Mouse (Mus musculus) forebrain, embryonic 13.5 days (tissue): ENCODE results near the gene Fscn2. TPM values are rescaled to one million over a fixed set of nuclear protein-coding genes. Genes with fewer than 3 reads are reported as not detected.
"Not testable (repeated sequence)": the region's sequence is repeated elsewhere in the genome, so short reads cannot be mapped to it uniquely, and the experiment has no call there.

Source experiments
- ATAC-seq: fragments of 200-750 bp; cut with Nextera tagmentation; 2 replicates; pipeline ENCODE4 v1.8.0; 2017
- H3K27ac ChIP-seq: fragments of 300-500 bp; sonication (generic); 2 replicates; pipeline ENCODE4 v1.5.1; 2015; ENCODE audit warnings: inconsistent platforms, mild to moderate bottlenecking, moderate library complexity
- H3K27me3 ChIP-seq: fragments of 300-500 bp; sonication (generic); 2 replicates; pipeline ENCODE4 v1.6.1; 2015; ENCODE audit warnings: mild to moderate bottlenecking, inconsistent platforms
- H3K36me3 ChIP-seq: fragments of 300-500 bp; sonication (generic); 2 replicates; pipeline ENCODE4 v1.6.1; 2015; ENCODE audit warnings: mild to moderate bottlenecking, inconsistent platforms; ENCODE audit not compliant: poor library complexity, severe bottlenecking
- H3K4me1 ChIP-seq: fragments of 300-500 bp; sonication (generic); 2 replicates; pipeline ENCODE4 v1.6.1; 2015; ENCODE audit warnings: inconsistent platforms
- H3K4me2 ChIP-seq: fragments of 300-500 bp; sonication (generic); 2 replicates; pipeline ENCODE4 v1.6.1; 2015; ENCODE audit warnings: inconsistent platforms, mild to moderate bottlenecking, moderate library complexity
- H3K4me3 ChIP-seq: fragments of 300-500 bp; sonication (generic); 2 replicates; pipeline ENCODE4 v1.5.1; 2015; ENCODE audit warnings: mild to moderate bottlenecking, inconsistent platforms
- H3K9ac ChIP-seq: fragments of 300-500 bp; sonication (generic); 2 replicates; pipeline ENCODE4 v1.6.1; 2015; ENCODE audit warnings: mild to moderate bottlenecking, inconsistent platforms
- H3K9me3 ChIP-seq: fragments of 300-500 bp; sonication (generic); replicated peaks from 2 replicates; pipeline ENCODE4 v1.6.1; 2016; ENCODE audit warnings: inconsistent platforms
- WGBS: fragments of 180-500 bp; shearing (Covaris S2); methylation state at CpG from one replicate; pipeline ENCODE4 v1.1.7; 2015; 5-methylcytosine and 5-hydroxymethylcytosine counted together
- polyA plus RNA-seq: library from polyadenylated mRNA; unstranded; fragments of >200 nt; fragmentation: Nextera tagmentation; extraction: Ambion mirVana; gene quantifications from 2 replicates; pipeline ENCODE4 v1.2.1, GENCODE M21; 2015

Fscn2 gene
- polyA plus RNA-seq, 1 experiment from 2014 or later: 1.7 TPM

- Histone ChIP-seq H3K9ac (no peak overlapping the region), H3K9me3 (0 out of 2 replicates have a peak, but pooled peaks cover 6% of the 10 kb centered on the region), H3K4me2 (no peak overlapping the region), H3K36me3 (no peaks in the 10 kb centered on the region), H3K4me1 (no peaks in the 10 kb centered on the region), H3K4me3 (no peak overlapping the region), H3K27me3 (no peaks in the 10 kb centered on the region), H3K27ac (no peak overlapping the region)
- WGBS: 80% methylated on average over 6 of the region's 6 CpGs
- no peak for ATAC-seq
Observed at GRCm38 (mm10) chr11:120335431-120336021, 25.8 kb upstream of the Fscn2 start.

- no peak overlapping the region for H3K27ac ChIP-seq
- ATAC-seq: no peak
- H3K4me1 ChIP-seq: no peaks in the 10 kb centered on the region
- H3K36me3 ChIP-seq: no peaks in the 10 kb centered on the region
- no peak overlapping the region for H3K9ac ChIP-seq
- H3K4me2 ChIP-seq: no peak overlapping the region
- H3K27me3 ChIP-seq: no peaks in the 10 kb centered on the region
- 0 out of 2 replicates have a peak, but pooled peaks cover 6% of the 10 kb centered on the region for H3K9me3 ChIP-seq
- 31% methylated on average over 2 of the region's 2 CpGs for WGBS
- H3K4me3 ChIP-seq: no peak overlapping the region
Observed at GRCm38 (mm10) chr11:120337447-120337846, 23.9 kb upstream of the Fscn2 start.

GRCm38 (mm10) chr11:120338786-120339185, 22.5 kb upstream of the Fscn2 start:
- H3K27me3 ChIP-seq: no peaks in the 10 kb centered on the region
- no peak overlapping the region for H3K4me3 ChIP-seq
- H3K27ac ChIP-seq: no peak overlapping the region
- H3K9me3 ChIP-seq: 0 out of 2 replicates have a peak, but pooled peaks cover 6% of the 10 kb centered on the region
- H3K36me3 ChIP-seq: no peaks in the 10 kb centered on the region
- ATAC-seq: no peak
- H3K4me1 ChIP-seq: no peaks in the 10 kb centered on the region; the same call in 1 of the 2 replicates
- WGBS: 79% methylated on average over 3 of the region's 3 CpGs
- H3K9ac ChIP-seq: no peak overlapping the region
- no peak overlapping the region for H3K4me2 ChIP-seq

GRCm38 (mm10) chr11:120339978-120340513, 21.3 kb upstream of the Fscn2 start:
- H3K9ac ChIP-seq: no peak overlapping the region
- H3K4me1 ChIP-seq: peaks cover 11% of the 10 kb centered on the region
- peaks cover 11% of the 10 kb centered on the region for H3K36me3 ChIP-seq
- no peaks in the 10 kb centered on the region for H3K27me3 ChIP-seq
- 90% methylated on average over 10 of the region's 10 CpGs for WGBS
- H3K9me3 ChIP-seq: no peaks in the 10 kb centered on the region
- ATAC-seq: no peak
- no peak overlapping the region for H3K4me2 ChIP-seq
- H3K4me3 ChIP-seq: no peak overlapping the region
- no peak overlapping the region for H3K27ac ChIP-seq

- Histone ChIP-seq H3K4me2 (no peak overlapping the region), H3K9me3 (no peaks in the 10 kb centered on the region), H3K27me3 (no peaks in the 10 kb centered on the region), H3K36me3 (peaks cover 21% of the 10 kb centered on the region), H3K27ac (no peak overlapping the region), H3K9ac (no peak overlapping the region), H3K4me1 (peaks cover 20% of the 10 kb centered on the region), H3K4me3 (no peak overlapping the region)
- ATAC-seq: no peak
- 91% methylated on average over 4 of the region's 4 CpGs for WGBS
Observed at GRCm38 (mm10) chr11:120341661-120342060, 19.7 kb upstream of the Fscn2 start.

- WGBS: 87% methylated on average over 5 of the region's 5 CpGs
- no peaks in the 10 kb centered on the region for H3K27me3 ChIP-seq
- no peak for ATAC-seq
Observed at GRCm38 (mm10) chr11:120342656-120343160, 18.6 kb upstream of the Fscn2 start.

GRCm38 (mm10) chr11:120343519-120344309, 17.6 kb upstream of the Fscn2 start:
- H3K27me3 ChIP-seq: no peaks in the 10 kb centered on the region
- H3K9me3 ChIP-seq: no peaks in the 10 kb centered on the region
- H3K9ac ChIP-seq: no peak overlapping the region
- peaks cover 20% of the 10 kb centered on the region for H3K4me1 ChIP-seq
- no peak for ATAC-seq
- no peak overlapping the region for H3K4me3 ChIP-seq
- peak overlapping the region; percentile 70 for H3K4me2 ChIP-seq
- H3K36me3 ChIP-seq: peaks cover 27% of the 10 kb centered on the region
- H3K27ac ChIP-seq: peak overlapping the region; percentile 8; the same call in 1 of the 2 replicates
- 84% methylated on average over 5 of the region's 5 CpGs for WGBS

More at GRCm38 (mm10) chr11:120342656-120343160, 18.6 kb upstream of the Fscn2 start:
- H3K36me3 ChIP-seq: peaks cover 27% of the 10 kb centered on the region
- H3K4me2 ChIP-seq: no peak overlapping the region
- H3K4me3 ChIP-seq: no peak overlapping the region
- H3K9ac ChIP-seq: no peak overlapping the region
- H3K4me1 ChIP-seq: peaks cover 20% of the 10 kb centered on the region
- H3K9me3 ChIP-seq: no peaks in the 10 kb centered on the region
- no peak overlapping the region for H3K27ac ChIP-seq

- 70% methylated on average over 5 of the region's 5 CpGs for WGBS
- no peaks in the 10 kb centered on the region for H3K27me3 ChIP-seq
- H3K4me3 ChIP-seq: peak overlapping the region; percentile 34
- peak overlapping the region; percentile 70 for H3K4me2 ChIP-seq
- H3K9me3 ChIP-seq: no peaks in the 10 kb centered on the region
- H3K9ac ChIP-seq: no peak overlapping the region
- ATAC-seq: no peak
- H3K36me3 ChIP-seq: peaks cover 27% of the 10 kb centered on the region
- H3K4me1 ChIP-seq: peaks cover 23% of the 10 kb centered on the region
- peak overlapping the region; percentile 8; the same call in 1 of the 2 replicates for H3K27ac ChIP-seq
Observed at GRCm38 (mm10) chr11:120344310-120344920, 16.9 kb upstream of the Fscn2 start.

GRCm38 (mm10) chr11:120345067-120345681, 16.2 kb upstream of the Fscn2 start:
- H3K4me2 ChIP-seq: peak overlapping the region; percentile 70
- H3K4me1 ChIP-seq: peaks cover 26% of the 10 kb centered on the region
- H3K4me3 ChIP-seq: peak overlapping the region; percentile 34
- H3K27me3 ChIP-seq: no peaks in the 10 kb centered on the region
- H3K27ac ChIP-seq: peak overlapping the region; percentile 59
- H3K36me3 ChIP-seq: peaks cover 27% of the 10 kb centered on the region
- ATAC-seq: no peak
- H3K9me3 ChIP-seq: no peaks in the 10 kb centered on the region
- 21% methylated on average over 1 of the region's 1 CpGs for WGBS
- peak overlapping the region; percentile 57 for H3K9ac ChIP-seq

GRCm38 (mm10) chr11:120346383-120347034, 14.8 kb upstream of the Fscn2 start:
- peak overlapping the region; percentile 67 for H3K9ac ChIP-seq
- peak overlapping the region; percentile 73 for H3K4me2 ChIP-seq
- peaks cover 27% of the 10 kb centered on the region for H3K36me3 ChIP-seq
- 75% methylated on average over 11 of the region's 13 CpGs for WGBS
- peak overlapping the region; percentile 50 for H3K4me3 ChIP-seq
- ATAC-seq, H3K27me3 ChIP-seq, H3K9me3 ChIP-seq, H3K27ac ChIP-seq: not testable (repeated sequence)
- peaks cover 39% of the 10 kb centered on the region for H3K4me1 ChIP-seq

- Histone ChIP-seq H3K27me3 (no peaks in the 10 kb centered on the region), H3K27ac (peak overlapping the region; percentile 100), H3K9me3 (no peaks in the 10 kb centered on the region), H3K4me2 (peak overlapping the region; percentile 97), H3K4me1 (peaks cover 46% of the 10 kb centered on the region), H3K4me3 (peak overlapping the region; percentile 100), H3K36me3 (peaks cover 27% of the 10 kb centered on the region), H3K9ac (peak overlapping the region; percentile 100)
- WGBS: 5% methylated on average over 9 of the region's 10 CpGs
- no peak for ATAC-seq
Observed at GRCm38 (mm10) chr11:120347301-120347700, 14.0 kb upstream of the Fscn2 start.
